Mouse (Mus musculus): ENCODE results near the gene Olfr1032. TPM values are rescaled to one million over a fixed set of nuclear protein-coding genes. Genes with fewer than 3 reads are reported as not detected.
"Not testable (repeated sequence)": the region's sequence is repeated elsewhere in the genome, so short reads cannot be mapped to it uniquely, and the experiment has no call there.

The Olfr1032 gene
- not detected in 2 replicates for total RNA-seq (2014; fragmentation: Nextera tagmentation)
- not detected in 2 replicates for total RNA-seq (2017)

DNA sequence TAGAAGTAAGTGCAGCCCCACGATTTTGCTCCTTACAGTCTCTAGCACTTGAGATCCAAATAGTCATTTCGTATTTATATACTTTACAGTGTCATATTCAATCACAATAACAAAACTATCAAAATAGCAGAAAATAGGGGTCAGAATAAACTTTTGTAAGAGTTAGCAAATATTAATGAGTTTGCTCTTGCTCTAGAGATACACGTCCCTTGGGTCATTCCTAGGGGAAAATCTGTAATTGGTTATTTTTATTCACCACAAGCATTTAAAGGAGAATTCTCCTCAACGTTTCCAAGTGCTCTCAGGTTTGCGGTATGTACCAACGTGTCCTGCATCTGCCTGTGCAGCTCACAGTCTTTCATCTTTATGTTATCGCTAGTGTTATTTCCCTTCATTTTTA is at the start of gene Olfr1032:
Gene Olfr1032, plus strand, starts transcription at position 301 of the 400 bp plus-strand sequence.
- ATAC-seq (replicated peaks; ENCODE audit: poor library complexity, severe bottlenecking), result no peak

- ATAC-seq (replicated peaks; ENCODE audit: poor library complexity, severe bottlenecking), result no peak
Observed at GRCm38 (mm10) chr2:85973595-85973994, 31.7 kb upstream of the Olfr1032 start, which contains the start of gene Olfr1029. Gene Olfr1029 (plus strand): TSS chr2:85973895.

DNA sequence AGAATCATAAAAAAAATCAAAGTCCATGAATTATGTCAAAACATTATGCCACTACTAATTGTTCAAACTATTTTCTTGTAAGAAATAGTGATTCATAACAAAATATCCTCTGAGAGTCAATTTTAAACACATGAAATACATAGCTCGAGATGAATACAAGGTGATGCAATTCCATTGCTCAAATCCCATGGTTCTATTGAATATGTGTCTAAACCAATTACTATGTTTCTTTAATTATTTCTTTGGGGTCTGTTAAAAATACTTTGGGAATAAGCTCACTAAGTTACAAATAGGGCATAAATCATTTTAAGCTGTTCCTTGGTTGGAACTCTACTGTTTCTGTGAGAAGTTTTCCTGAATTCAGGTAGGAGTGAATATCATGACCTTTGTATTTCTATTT is 26.4 kb upstream of the Olfr1032 start, which contains the start of gene Olfr1030:
Gene Olfr1030, plus strand, starts transcription at position 301 of the 400 bp plus-strand sequence.
- no peak for ATAC-seq (replicated peaks; ENCODE audit: poor library complexity, severe bottlenecking)

- ATAC-seq (replicated peaks; ENCODE audit: poor library complexity, severe bottlenecking), result no peak
Observed at GRCm38 (mm10) chr2:85990004-85990403, 15.3 kb upstream of the Olfr1032 start, which contains the start of gene Olfr1031. Gene Olfr1031 (plus strand): TSS chr2:85990304.

GRCm38 (mm10) chr2:86020406-86020805 is 15.1 kb downstream of the Olfr1032 start, which contains the start of gene Olfr1033:
Gene Olfr1033 (plus strand): TSS chr2:86020633.
- peak; percentile 52; the same call in 1 of the 2 replicates for ATAC-seq (replicated peaks; ENCODE audit: poor library complexity, severe bottlenecking)

GRCm38 (mm10) chr2:86021518-86021917 is 16.2 kb downstream of the Olfr1032 start:
- ATAC-seq (replicated peaks; ENCODE audit: poor library complexity, severe bottlenecking), result not testable (repeated sequence)

DNA sequence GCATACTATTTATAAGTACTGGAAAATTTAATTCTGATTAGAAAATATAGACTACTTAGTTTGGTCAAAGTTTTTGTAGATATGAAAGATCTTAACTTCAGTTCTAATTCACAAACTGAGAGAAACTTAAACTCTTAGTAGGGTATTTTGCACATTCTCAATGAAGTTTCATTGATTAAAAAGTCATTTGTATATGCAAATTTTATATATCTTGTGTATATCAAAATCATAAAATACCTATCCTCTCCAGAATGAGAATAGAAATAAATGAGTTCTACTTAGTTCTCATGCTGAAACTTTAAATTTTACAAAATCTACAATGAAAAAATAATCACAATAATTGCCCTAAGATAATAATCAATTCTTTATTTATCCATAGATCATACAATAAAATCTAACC is 40.2 kb downstream of the Olfr1032 start, which contains the start of gene Olfr1034:
Gene Olfr1034, plus strand, starts transcription at position 301 of the 400 bp plus-strand sequence.
- no peak for ATAC-seq (replicated peaks; ENCODE audit: poor library complexity, severe bottlenecking)

DNA sequence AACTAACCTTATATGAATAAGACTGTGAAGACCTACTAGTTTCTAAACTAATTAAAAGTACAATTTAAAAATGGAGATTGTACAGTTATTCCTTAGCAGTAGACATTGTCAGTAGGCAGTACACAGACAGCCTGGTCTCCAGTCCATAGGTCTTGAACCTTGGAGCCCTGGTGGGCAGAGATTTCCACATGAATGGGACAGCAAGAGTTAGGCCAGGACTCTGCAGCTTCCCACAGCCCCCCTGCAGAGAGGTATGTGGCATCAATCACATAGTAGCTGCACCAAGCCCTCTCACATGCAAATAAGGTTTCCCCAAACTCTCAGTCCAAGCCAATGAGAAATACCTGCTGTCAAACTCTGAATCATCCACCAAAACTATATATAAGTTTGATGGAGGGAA is 45.4 kb downstream of the Olfr1032 start:
- ATAC-seq (replicated peaks; ENCODE audit: poor library complexity, severe bottlenecking), result not testable (repeated sequence)

Other genes with a start within 250 kb of the Olfr1032 start
Only the 30 nearest of the 31 such genes appear.
- not detected in 2 replicates for gene Olfr1013, start 238.4 kb upstream of the Olfr1032 start, total RNA-seq (2014; fragmentation: Nextera tagmentation)
- not detected in 2 replicates for gene Olfr1013, start 238.4 kb upstream of the Olfr1032 start, total RNA-seq (2017)
- gene Olfr1014, start 232.8 kb upstream of the Olfr1032 start, total RNA-seq (2014; fragmentation: Nextera tagmentation), result not detected in 2 replicates
- gene Olfr1014, start 232.8 kb upstream of the Olfr1032 start, total RNA-seq (2017), result not detected in 2 replicates
- gene Olfr1015, start 223.5 kb upstream of the Olfr1032 start, total RNA-seq (2014; fragmentation: Nextera tagmentation), result not detected in 2 replicates
- not detected in 2 replicates for gene Olfr1015, start 223.5 kb upstream of the Olfr1032 start, total RNA-seq (2017)
- gene Olfr1016, start 203.0 kb upstream of the Olfr1032 start, total RNA-seq (2014; fragmentation: Nextera tagmentation), result not detected in 2 replicates
- not detected in 2 replicates for gene Olfr1016, start 203.0 kb upstream of the Olfr1032 start, total RNA-seq (2017)
- gene Olfr1018, start 187.1 kb upstream of the Olfr1032 start, total RNA-seq (2014; fragmentation: Nextera tagmentation), result not detected in 2 replicates
- gene Olfr1018, start 187.1 kb upstream of the Olfr1032 start, total RNA-seq (2017), result not detected in 2 replicates
- not detected in 2 replicates for gene Olfr1019, start 160.1 kb upstream of the Olfr1032 start, total RNA-seq (2014; fragmentation: Nextera tagmentation)
- gene Olfr1019, start 160.1 kb upstream of the Olfr1032 start, total RNA-seq (2017), result not detected in 2 replicates
- gene Olfr1020, start 158.5 kb upstream of the Olfr1032 start, total RNA-seq (2014; fragmentation: Nextera tagmentation), result not detected in 2 replicates
- gene Olfr1020, start 158.5 kb upstream of the Olfr1032 start, total RNA-seq (2017), result not detected in 2 replicates
- not detected in 2 replicates for gene Olfr1022, start 136.9 kb upstream of the Olfr1032 start, total RNA-seq (2014; fragmentation: Nextera tagmentation)
- not detected in 2 replicates for gene Olfr1022, start 136.9 kb upstream of the Olfr1032 start, total RNA-seq (2017)
- gene Olfr1023, start 119.9 kb upstream of the Olfr1032 start, total RNA-seq (2014; fragmentation: Nextera tagmentation), result not detected in 2 replicates
- gene Olfr1023, start 119.9 kb upstream of the Olfr1032 start, total RNA-seq (2017), result not detected in 2 replicates
- gene Olfr1024, start 100.5 kb upstream of the Olfr1032 start, total RNA-seq (2014; fragmentation: Nextera tagmentation), result not detected in 2 replicates
- not detected in 2 replicates for gene Olfr1024, start 100.5 kb upstream of the Olfr1032 start, total RNA-seq (2017)
- not detected in 2 replicates for gene Olfr1025-ps1, start 90.3 kb upstream of the Olfr1032 start, total RNA-seq (2014; fragmentation: Nextera tagmentation)
- not detected in 2 replicates for gene Olfr1025-ps1, start 90.3 kb upstream of the Olfr1032 start, total RNA-seq (2017)
- not detected in 2 replicates for gene Olfr1026, start 84.0 kb upstream of the Olfr1032 start, total RNA-seq (2014; fragmentation: Nextera tagmentation)
- gene Olfr1026, start 84.0 kb upstream of the Olfr1032 start, total RNA-seq (2017), result not detected in 2 replicates
- gene Olfr1028, start 55.1 kb upstream of the Olfr1032 start, total RNA-seq (2014; fragmentation: Nextera tagmentation), result not detected in 2 replicates
- not detected in 2 replicates for gene Olfr1028, start 55.1 kb upstream of the Olfr1032 start, total RNA-seq (2017)
- not detected in 2 replicates for gene Olfr1029, start 31.6 kb upstream of the Olfr1032 start, total RNA-seq (2014; fragmentation: Nextera tagmentation)
- not detected in 2 replicates for gene Olfr1029, start 31.6 kb upstream of the Olfr1032 start, total RNA-seq (2017)
- not detected in 2 replicates for gene Olfr1030, start 26.3 kb upstream of the Olfr1032 start, total RNA-seq (2014; fragmentation: Nextera tagmentation)
- gene Olfr1030, start 26.3 kb upstream of the Olfr1032 start, total RNA-seq (2017), result not detected in 2 replicates
- not detected in 2 replicates for gene Olfr1031, start 15.2 kb upstream of the Olfr1032 start, total RNA-seq (2014; fragmentation: Nextera tagmentation)
- gene Olfr1031, start 15.2 kb upstream of the Olfr1032 start, total RNA-seq (2017), result not detected in 2 replicates
- gene Olfr1033, start 15.1 kb downstream of the Olfr1032 start, total RNA-seq (2014; fragmentation: Nextera tagmentation), result 0.71 TPM in 1 of 2 replicates, not detected in the other
- gene Olfr1033, start 15.1 kb downstream of the Olfr1032 start, total RNA-seq (2017), result not detected in 2 replicates
- gene Olfr1034, start 40.3 kb downstream of the Olfr1032 start, total RNA-seq (2014; fragmentation: Nextera tagmentation), result not detected in 2 replicates
- not detected in 2 replicates for gene Olfr1034, start 40.3 kb downstream of the Olfr1032 start, total RNA-seq (2017)
- not detected in 2 replicates for gene Olfr1036, start 68.5 kb downstream of the Olfr1032 start, total RNA-seq (2014; fragmentation: Nextera tagmentation)
- not detected in 2 replicates for gene Olfr1036, start 68.5 kb downstream of the Olfr1032 start, total RNA-seq (2017)
- not detected in 2 replicates for gene Olfr1037, start 81.8 kb downstream of the Olfr1032 start, total RNA-seq (2014; fragmentation: Nextera tagmentation)
- gene Olfr1037, start 81.8 kb downstream of the Olfr1032 start, total RNA-seq (2017), result not detected in 2 replicates
- not detected in 2 replicates for gene Olfr1039, start 130.4 kb downstream of the Olfr1032 start, total RNA-seq (2014; fragmentation: Nextera tagmentation)
- gene Olfr1039, start 130.4 kb downstream of the Olfr1032 start, total RNA-seq (2017), result not detected in 2 replicates
- not detected in 2 replicates for gene Olfr1040, start 141.2 kb downstream of the Olfr1032 start, total RNA-seq (2014; fragmentation: Nextera tagmentation)
- not detected in 2 replicates for gene Olfr1040, start 141.2 kb downstream of the Olfr1032 start, total RNA-seq (2017)
- gene Olfr1042, start 156.3 kb downstream of the Olfr1032 start, total RNA-seq (2014; fragmentation: Nextera tagmentation), result not detected in 2 replicates
- gene Olfr1042, start 156.3 kb downstream of the Olfr1032 start, total RNA-seq (2017), result not detected in 2 replicates
- not detected in 2 replicates for gene Olfr1043, start 162.0 kb downstream of the Olfr1032 start, total RNA-seq (2014; fragmentation: Nextera tagmentation)
- not detected in 2 replicates for gene Olfr1043, start 162.0 kb downstream of the Olfr1032 start, total RNA-seq (2017)
- gene Olfr1044, start 172.3 kb downstream of the Olfr1032 start, total RNA-seq (2014; fragmentation: Nextera tagmentation), result not detected in 2 replicates
- gene Olfr1044, start 172.3 kb downstream of the Olfr1032 start, total RNA-seq (2017), result not detected in 2 replicates
- gene Olfr52, start 180.1 kb downstream of the Olfr1032 start, total RNA-seq (2014; fragmentation: Nextera tagmentation), result not detected in 2 replicates
- not detected in 2 replicates for gene Olfr52, start 180.1 kb downstream of the Olfr1032 start, total RNA-seq (2017)
- not detected in 2 replicates for gene Olfr1045, start 197.5 kb downstream of the Olfr1032 start, total RNA-seq (2014; fragmentation: Nextera tagmentation)
- not detected in 2 replicates for gene Olfr1045, start 197.5 kb downstream of the Olfr1032 start, total RNA-seq (2017)
- gene Olfr1046, start 213.8 kb downstream of the Olfr1032 start, total RNA-seq (2014; fragmentation: Nextera tagmentation), result not detected in 2 replicates
- not detected in 2 replicates for gene Olfr1046, start 213.8 kb downstream of the Olfr1032 start, total RNA-seq (2017)
- gene Olfr1047, start 225.9 kb downstream of the Olfr1032 start, total RNA-seq (2014; fragmentation: Nextera tagmentation), result not detected in 2 replicates
- gene Olfr1047, start 225.9 kb downstream of the Olfr1032 start, total RNA-seq (2017), result not detected in 2 replicates
- not detected in 2 replicates for gene Olfr1048, start 234.7 kb downstream of the Olfr1032 start, total RNA-seq (2014; fragmentation: Nextera tagmentation)
- gene Olfr1048, start 234.7 kb downstream of the Olfr1032 start, total RNA-seq (2017), result not detected in 2 replicates

Measured in granulocyte monocyte progenitor cell, adult 5-6 weeks (primary cell).